Mouse (Mus musculus): ENCODE measurements around the gene 1700021F07Rik. TPM values are rescaled to one million over a fixed set of nuclear protein-coding genes. Genes with fewer than 3 reads are reported as not detected.

The 1700021F07Rik gene
- polyA plus RNA-seq, 1 experiment = not detected

- H3K27ac ChIP-seq (ENCODE audit: insufficient read depth, low read depth, low read length) = no peak overlapping the region
- TF ChIP-seq POLR2A (IDR thresholded peaks at IDR 0.05; ENCODE audit: insufficient read depth, low read depth, low read length) (no peak), CTCF (IDR thresholded peaks at IDR 0.05; ENCODE audit: insufficient read depth, low read depth, low read length) (no peak)
- WGBS = 79% methylated on average over 15 of the region's 15 CpGs
- no peaks in the 10 kb centered on the region for H3K4me1 ChIP-seq (ENCODE audit: control insufficient read depth, insufficient read depth, low read length)
- no peak overlapping the region for H3K4me3 ChIP-seq (ENCODE audit: insufficient read depth, low read depth, low read length)
These were observed 10.5 kb downstream of the 1700021F07Rik start for GRCm38 (mm10) chr2:173532711-173533462.

- Histone ChIP-seq H3K4me1 (ENCODE audit: control insufficient read depth, insufficient read depth, low read length) (no peaks in the 10 kb centered on the region), H3K27ac (ENCODE audit: insufficient read depth, low read depth, low read length) (no peak overlapping the region), H3K4me3 (ENCODE audit: insufficient read depth, low read depth, low read length) (no peak overlapping the region)
- no peak for TF ChIP-seq CTCF (IDR thresholded peaks at IDR 0.05; ENCODE audit: insufficient read depth, low read depth, low read length)
- no peak for TF ChIP-seq POLR2A (IDR thresholded peaks at IDR 0.05; ENCODE audit: insufficient read depth, low read depth, low read length)
- 82% methylated on average over 7 of the region's 7 CpGs for WGBS
These were observed 12.2 kb downstream of the 1700021F07Rik start for GRCm38 (mm10) chr2:173534581-173534980.

GRCm38 (mm10) chr2:173535390-173535789, 13.0 kb downstream of the 1700021F07Rik start:
- TF ChIP-seq POLR2A (IDR thresholded peaks at IDR 0.05; ENCODE audit: insufficient read depth, low read depth, low read length) = no peak
- TF ChIP-seq CTCF (IDR thresholded peaks at IDR 0.05; ENCODE audit: insufficient read depth, low read depth, low read length) = no peak
- H3K27ac ChIP-seq (ENCODE audit: insufficient read depth, low read depth, low read length) = no peak overlapping the region
- H3K4me3 ChIP-seq (ENCODE audit: insufficient read depth, low read depth, low read length) = no peak overlapping the region
- WGBS = 82% methylated on average over 18 of the region's 18 CpGs
- no peaks in the 10 kb centered on the region for H3K4me1 ChIP-seq (ENCODE audit: control insufficient read depth, insufficient read depth, low read length)

GRCm38 (mm10) chr2:173535886-173536285, 13.5 kb downstream of the 1700021F07Rik start:
- TF ChIP-seq CTCF (IDR thresholded peaks at IDR 0.05; ENCODE audit: insufficient read depth, low read depth, low read length) = no peak
- no peak for TF ChIP-seq POLR2A (IDR thresholded peaks at IDR 0.05; ENCODE audit: insufficient read depth, low read depth, low read length)
- Histone ChIP-seq H3K4me1 (ENCODE audit: control insufficient read depth, insufficient read depth, low read length) (no peaks in the 10 kb centered on the region), H3K27ac (ENCODE audit: insufficient read depth, low read depth, low read length) (no peak overlapping the region), H3K4me3 (ENCODE audit: insufficient read depth, low read depth, low read length) (no peak overlapping the region)
- WGBS = 98% methylated on average over 9 of the region's 9 CpGs

- TF ChIP-seq POLR2A (IDR thresholded peaks at IDR 0.05; ENCODE audit: insufficient read depth, low read depth, low read length) = no peak
- Histone ChIP-seq H3K27ac (ENCODE audit: insufficient read depth, low read depth, low read length) (no peak overlapping the region), H3K4me3 (ENCODE audit: insufficient read depth, low read depth, low read length) (no peak overlapping the region), H3K4me1 (ENCODE audit: control insufficient read depth, insufficient read depth, low read length) (no peaks in the 10 kb centered on the region)
- WGBS = 81% methylated on average over 15 of the region's 15 CpGs
These were observed 17.4 kb downstream of the 1700021F07Rik start for GRCm38 (mm10) chr2:173539781-173540180.

GRCm38 (mm10) chr2:173541748-173542147, 19.4 kb downstream of the 1700021F07Rik start:
- WGBS = 91% methylated on average over 4 of the region's 4 CpGs
- TF ChIP-seq CTCF (IDR thresholded peaks at IDR 0.05; ENCODE audit: insufficient read depth, low read depth, low read length) = no peak
- no peak for TF ChIP-seq POLR2A (IDR thresholded peaks at IDR 0.05; ENCODE audit: insufficient read depth, low read depth, low read length)
- Histone ChIP-seq H3K4me3 (ENCODE audit: insufficient read depth, low read depth, low read length) (no peak overlapping the region), H3K27ac (ENCODE audit: insufficient read depth, low read depth, low read length) (no peak overlapping the region), H3K4me1 (ENCODE audit: control insufficient read depth, insufficient read depth, low read length) (no peaks in the 10 kb centered on the region)

GRCm38 (mm10) chr2:173542716-173543115, 20.3 kb downstream of the 1700021F07Rik start:
- Histone ChIP-seq H3K27ac (ENCODE audit: insufficient read depth, low read depth, low read length) (no peak overlapping the region), H3K4me3 (ENCODE audit: insufficient read depth, low read depth, low read length) (no peak overlapping the region), H3K4me1 (ENCODE audit: control insufficient read depth, insufficient read depth, low read length) (no peaks in the 10 kb centered on the region)
- TF ChIP-seq CTCF (IDR thresholded peaks at IDR 0.05; ENCODE audit: insufficient read depth, low read depth, low read length) (no peak), POLR2A (IDR thresholded peaks at IDR 0.05; ENCODE audit: insufficient read depth, low read depth, low read length) (no peak)
- WGBS = 73% methylated on average over 4 of the region's 4 CpGs

GRCm38 (mm10) chr2:173545992-173546703, 23.8 kb downstream of the 1700021F07Rik start:
- no peaks in the 10 kb centered on the region for H3K4me1 ChIP-seq (ENCODE audit: control insufficient read depth, insufficient read depth, low read length)
- no peak overlapping the region for H3K4me3 ChIP-seq (ENCODE audit: insufficient read depth, low read depth, low read length)
- no peak for TF ChIP-seq POLR2A (IDR thresholded peaks at IDR 0.05; ENCODE audit: insufficient read depth, low read depth, low read length)
- TF ChIP-seq CTCF (IDR thresholded peaks at IDR 0.05; ENCODE audit: insufficient read depth, low read depth, low read length) = peak; percentile 93
- WGBS = 48% methylated on average over 15 of the region's 15 CpGs
- no peak overlapping the region for H3K27ac ChIP-seq (ENCODE audit: insufficient read depth, low read depth, low read length)

GRCm38 (mm10) chr2:173549236-173549635, 26.9 kb downstream of the 1700021F07Rik start:
- TF ChIP-seq POLR2A (IDR thresholded peaks at IDR 0.05; ENCODE audit: insufficient read depth, low read depth, low read length) (no peak), CTCF (IDR thresholded peaks at IDR 0.05; ENCODE audit: insufficient read depth, low read depth, low read length) (no peak)
- no peak overlapping the region for H3K27ac ChIP-seq (ENCODE audit: insufficient read depth, low read depth, low read length)
- no peaks in the 10 kb centered on the region for H3K4me1 ChIP-seq (ENCODE audit: control insufficient read depth, insufficient read depth, low read length)
- no peak overlapping the region for H3K4me3 ChIP-seq (ENCODE audit: insufficient read depth, low read depth, low read length)
- WGBS = 78% methylated on average over 10 of the region's 10 CpGs

All from olfactory bulb, adult 2 months (tissue).